Mouse (Mus musculus): ENCODE data around the gene Usp50. TPM values are rescaled to one million over a fixed set of nuclear protein-coding genes. Genes with fewer than 3 reads are reported as not detected.

Usp50 gene
- 0.14 and 0.31 TPM in 2 replicates for total RNA-seq (2014; rRNA removed)
- 1.3 and 2.1 TPM in 2 replicates for polyA plus RNA-seq (2015; fragmentation: Nextera tagmentation; extraction: Ambion mirVana)

GRCm38 (mm10) chr2:126783370-126783769 lies at the start of gene Usp50:
Gene Usp50, minus strand, starts transcription at chr2:126783470.
- H3K9ac ChIP-seq = no peak within 1 kb of the TSS
- no peak for DNase-seq
- no peak within 1 kb of the TSS for H3K4me3 ChIP-seq (ENCODE audit: low read depth, low read length)
- no peaks in the 10 kb centered on the region for H3K36me3 ChIP-seq (ENCODE audit: insufficient read depth)
- no peaks in the 10 kb centered on the region for H3K4me1 ChIP-seq (ENCODE audit: insufficient read depth)
- H3K9me3 ChIP-seq (ENCODE audit: low read length) = no peaks in the 10 kb centered on the region
- no peaks in the 10 kb centered on the region for H3K27me3 ChIP-seq (ENCODE audit: insufficient read depth, low read length)
- H3K4me2 ChIP-seq (ENCODE audit: low read depth) = no peak within 1 kb of the TSS
- no peak within 1 kb of the TSS for H3K27ac ChIP-seq (ENCODE audit: low read depth, low read length)
- 67% methylated on average over 4 of the region's 4 CpGs for WGBS
- TF ChIP-seq CTCF (IDR thresholded peaks at IDR 0.05; ENCODE audit: low read depth) = no peak
- ATAC-seq = no peak

- H3K27me3 ChIP-seq (ENCODE audit: insufficient read depth, low read length) = no peaks in the 10 kb centered on the region
- no peak overlapping the region for H3K27ac ChIP-seq (ENCODE audit: low read depth, low read length)
- H3K9ac ChIP-seq = no peak overlapping the region
- no peak overlapping the region for H3K4me3 ChIP-seq (ENCODE audit: low read depth, low read length)
- no peak overlapping the region for H3K4me2 ChIP-seq (ENCODE audit: low read depth)
- no peak for TF ChIP-seq CTCF (IDR thresholded peaks at IDR 0.05; ENCODE audit: low read depth)
- WGBS = 83% methylated on average over 2 of the region's 2 CpGs
- peaks cover 25% of the 10 kb centered on the region; the same call in 1 of the 2 replicates for H3K36me3 ChIP-seq (ENCODE audit: insufficient read depth)
- ATAC-seq (no peak), DNase-seq (no peak)
- no peaks in the 10 kb centered on the region for H3K4me1 ChIP-seq (ENCODE audit: insufficient read depth)
- no peaks in the 10 kb centered on the region for H3K9me3 ChIP-seq (ENCODE audit: low read length)
These were observed 34.1 kb upstream of the Usp50 start for GRCm38 (mm10) chr2:126817414-126817813.

- ATAC-seq = no peak
- no peak for TF ChIP-seq CTCF (IDR thresholded peaks at IDR 0.05; ENCODE audit: low read depth)
- no peak overlapping the region for H3K4me2 ChIP-seq (ENCODE audit: low read depth)
- H3K27me3 ChIP-seq (ENCODE audit: insufficient read depth, low read length) = no peaks in the 10 kb centered on the region
- no peak for DNase-seq
- no peaks in the 10 kb centered on the region for H3K9me3 ChIP-seq (ENCODE audit: low read length)
- WGBS = 94% methylated on average over 4 of the region's 4 CpGs
- no peak overlapping the region for H3K4me3 ChIP-seq (ENCODE audit: low read depth, low read length)
- H3K4me1 ChIP-seq (ENCODE audit: insufficient read depth) = no peaks in the 10 kb centered on the region
- H3K36me3 ChIP-seq (ENCODE audit: insufficient read depth) = peaks cover 29% of the 10 kb centered on the region
- no peak overlapping the region for H3K9ac ChIP-seq
- H3K27ac ChIP-seq (ENCODE audit: low read depth, low read length) = no peak overlapping the region
These were observed 33.5 kb upstream of the Usp50 start for GRCm38 (mm10) chr2:126816644-126817347.

- 36% methylated on average over 1 of the region's 1 CpGs for WGBS
- no peak for TF ChIP-seq CTCF (IDR thresholded peaks at IDR 0.05; ENCODE audit: low read depth)
- Histone ChIP-seq H3K27me3 (ENCODE audit: insufficient read depth, low read length) (no peaks in the 10 kb centered on the region), H3K9me3 (ENCODE audit: low read length) (no peaks in the 10 kb centered on the region), H3K4me3 (ENCODE audit: low read depth, low read length) (no peak overlapping the region), H3K9ac (no peak overlapping the region), H3K4me2 (ENCODE audit: low read depth) (no peak overlapping the region), H3K4me1 (ENCODE audit: insufficient read depth) (no peaks in the 10 kb centered on the region), H3K27ac (ENCODE audit: low read depth, low read length) (no peak overlapping the region), H3K36me3 (ENCODE audit: insufficient read depth) (peaks cover 33% of the 10 kb centered on the region)
- no peak for DNase-seq
- no peak for ATAC-seq
These were observed 32.6 kb upstream of the Usp50 start for GRCm38 (mm10) chr2:126815822-126816221.

- 96% methylated on average over 3 of the region's 3 CpGs for WGBS
- no peak overlapping the region for H3K4me2 ChIP-seq (ENCODE audit: low read depth)
- H3K36me3 ChIP-seq (ENCODE audit: insufficient read depth) = peaks cover 45% of the 10 kb centered on the region
- H3K27ac ChIP-seq (ENCODE audit: low read depth, low read length) = no peak overlapping the region
- ATAC-seq (no peak), DNase-seq (no peak)
- H3K4me3 ChIP-seq (ENCODE audit: low read depth, low read length) = no peak overlapping the region
- H3K9me3 ChIP-seq (ENCODE audit: low read length) = no peaks in the 10 kb centered on the region
- H3K27me3 ChIP-seq (ENCODE audit: insufficient read depth, low read length) = no peaks in the 10 kb centered on the region
- H3K4me1 ChIP-seq (ENCODE audit: insufficient read depth) = no peaks in the 10 kb centered on the region
- TF ChIP-seq CTCF (IDR thresholded peaks at IDR 0.05; ENCODE audit: low read depth) = no peak
- H3K9ac ChIP-seq = no peak overlapping the region
These were observed 18.7 kb upstream of the Usp50 start for GRCm38 (mm10) chr2:126801980-126802379.

GRCm38 (mm10) chr2:126798455-126798854 lies 15.2 kb upstream of the Usp50 start:
- no peaks in the 10 kb centered on the region for H3K27me3 ChIP-seq (ENCODE audit: insufficient read depth, low read length)
- no peak overlapping the region for H3K4me3 ChIP-seq (ENCODE audit: low read depth, low read length)
- DNase-seq (no peak), ATAC-seq (no peak)
- H3K9me3 ChIP-seq (ENCODE audit: low read length) = no peaks in the 10 kb centered on the region
- H3K9ac ChIP-seq = no peak overlapping the region
- H3K27ac ChIP-seq (ENCODE audit: low read depth, low read length) = no peak overlapping the region
- H3K4me1 ChIP-seq (ENCODE audit: insufficient read depth) = no peaks in the 10 kb centered on the region
- H3K36me3 ChIP-seq (ENCODE audit: insufficient read depth) = peaks cover 47% of the 10 kb centered on the region
- H3K4me2 ChIP-seq (ENCODE audit: low read depth) = no peak overlapping the region
- TF ChIP-seq CTCF (IDR thresholded peaks at IDR 0.05; ENCODE audit: low read depth) = no peak
- 70% methylated on average over 5 of the region's 5 CpGs for WGBS

- H3K9me3 ChIP-seq (ENCODE audit: low read length) = no peaks in the 10 kb centered on the region
- H3K27ac ChIP-seq (ENCODE audit: low read depth, low read length) = no peak overlapping the region
- WGBS = 92% methylated on average over 3 of the region's 3 CpGs
- ATAC-seq (no peak), DNase-seq (no peak)
- H3K36me3 ChIP-seq (ENCODE audit: insufficient read depth) = peaks cover 54% of the 10 kb centered on the region
- H3K4me3 ChIP-seq (ENCODE audit: low read depth, low read length) = no peak overlapping the region
- peak; percentile 48 for TF ChIP-seq CTCF (IDR thresholded peaks at IDR 0.05; ENCODE audit: low read depth)
- H3K4me2 ChIP-seq (ENCODE audit: low read depth) = no peak overlapping the region
- no peak overlapping the region for H3K9ac ChIP-seq
- H3K27me3 ChIP-seq (ENCODE audit: insufficient read depth, low read length) = no peaks in the 10 kb centered on the region
- no peaks in the 10 kb centered on the region for H3K4me1 ChIP-seq (ENCODE audit: insufficient read depth)
These were observed 12.4 kb upstream of the Usp50 start for GRCm38 (mm10) chr2:126795708-126796107.
